Mouse (Mus musculus) left cerebral cortex, postnatal 25 days (tissue): ENCODE data around the gene Fanci. TPM values are rescaled to one million over a fixed set of nuclear protein-coding genes. Genes with fewer than 3 reads are reported as not detected.

Experiments
- DNase-seq, 2 experiments: peaks; one replicate each; pipeline ENCODE4 v3.0.0; 2022; ENCODE audit warnings: low spot score in 2 of 2, mixed read lengths in 1 of 2
- intact Hi-C: fragments of 180-260 bp; cut with DNase I; formaldehyde crosslinking; loops from one replicate; pipeline ENCODE4 v1.15.1; 2025
- total RNA-seq, 2 experiments: library from RNA; stranded (reverse); gene quantifications; 2 replicates each; pipeline ENCODE4 v1.2.3; 2021

Fanci gene
- total RNA-seq, 2 experiments from 2014 or later: 0.57 to 0.92 TPM

DNA sequence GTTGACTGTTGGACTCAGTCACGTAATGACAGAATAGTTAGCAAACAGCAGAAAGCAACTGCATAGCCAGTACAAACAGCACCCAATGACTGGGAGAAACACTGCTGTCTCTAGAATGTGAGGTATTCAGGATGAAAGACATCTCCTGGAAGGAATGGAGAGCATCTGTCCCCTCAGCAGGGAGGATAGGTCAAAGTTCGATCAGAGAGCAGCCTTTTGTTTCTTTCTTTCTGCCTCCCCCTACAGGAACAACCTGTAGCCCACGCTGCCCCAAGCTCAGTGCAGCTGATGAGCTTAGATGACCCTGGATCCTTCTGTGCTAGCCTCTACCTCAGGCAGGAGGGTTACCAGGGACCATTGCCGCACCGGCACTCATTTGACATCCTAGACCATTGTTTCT, 36.5 kb downstream of the Fanci start:
- no peak for DNase-seq
- intact Hi-C loops: no loop called here

DNA sequence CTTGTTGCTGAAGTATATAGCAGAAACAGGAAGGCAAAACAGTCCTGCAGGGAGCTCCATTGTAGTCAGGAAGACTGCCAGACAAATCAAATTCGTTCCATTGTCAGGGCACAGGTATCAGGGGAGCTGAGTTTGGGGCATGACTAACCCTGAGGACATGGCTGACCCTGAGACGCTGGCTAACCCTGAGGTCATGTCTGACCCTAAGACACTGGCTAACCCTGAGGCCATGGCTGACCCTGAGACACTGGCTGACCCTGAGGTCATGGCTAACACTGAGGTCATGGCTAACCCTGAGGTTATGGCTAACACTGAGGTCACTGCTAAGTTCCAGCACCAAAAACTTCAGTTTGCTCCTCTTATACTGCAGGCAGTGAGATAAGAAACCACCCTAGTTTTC, 48.3 kb downstream of the Fanci start:
- no peak for DNase-seq
- intact Hi-C loops: no loop called here

DNA sequence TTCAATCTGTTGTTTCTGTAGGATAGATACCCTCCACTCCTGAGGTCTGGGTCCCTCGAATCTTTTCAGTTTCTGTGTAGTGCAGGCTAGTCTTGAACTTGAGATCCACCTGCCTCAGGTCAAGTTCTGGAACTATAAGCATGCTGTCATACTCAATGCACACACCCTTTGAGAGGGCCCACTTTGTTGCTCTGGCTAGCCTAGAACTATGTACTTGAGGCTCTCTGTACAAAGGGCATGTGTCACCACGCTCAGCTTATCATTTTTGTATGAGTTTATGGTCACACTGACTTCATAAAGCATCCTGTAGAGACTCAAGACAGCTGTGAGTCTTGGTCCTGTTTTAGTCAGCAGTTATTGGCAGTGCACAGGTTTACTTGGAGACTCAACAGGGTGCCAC, 55.3 kb downstream of the Fanci start:
- no peak for DNase-seq
- intact Hi-C loops: no loop called here

DNA sequence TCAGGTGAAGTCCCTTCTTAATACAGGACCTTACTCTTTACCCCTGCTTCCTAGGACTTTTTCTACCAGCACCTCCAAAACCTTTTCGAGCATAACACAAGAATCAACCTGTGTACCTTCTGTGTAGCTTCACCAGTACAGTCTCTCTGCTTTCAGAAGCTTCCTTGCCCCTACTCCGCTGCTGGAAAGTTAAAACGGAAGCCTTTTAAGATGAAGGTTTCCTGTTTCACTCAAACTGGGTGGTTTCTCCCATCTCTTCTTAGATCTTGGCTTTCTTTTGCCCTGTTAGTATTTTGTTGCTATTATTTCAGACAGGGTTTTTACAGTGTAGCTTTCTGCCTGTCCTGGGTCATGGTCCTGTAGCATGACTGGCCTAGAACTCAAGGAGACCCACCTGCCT, 55.8 kb downstream of the Fanci start:
- intact Hi-C loops: no loop called here
- no peak for DNase-seq

DNA sequence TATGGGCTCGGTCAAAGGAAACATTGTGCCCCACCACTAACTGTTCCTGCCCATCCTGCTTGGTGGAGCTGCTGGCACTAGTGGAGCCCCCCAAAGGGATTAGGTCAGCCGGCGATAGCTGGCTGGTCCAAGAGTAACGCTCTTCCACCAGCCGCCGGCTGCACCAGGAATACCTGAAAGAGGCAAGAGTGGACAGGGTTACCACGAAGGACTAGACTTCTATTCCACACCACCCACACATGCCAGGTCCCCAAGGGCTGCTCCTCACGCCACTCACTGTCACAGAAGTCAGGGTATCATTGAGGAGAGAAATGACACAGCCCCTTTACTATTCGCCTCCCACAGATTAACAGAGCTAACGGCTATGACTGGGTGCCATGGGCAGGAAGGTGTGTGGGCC, 70.0 kb downstream of the Fanci start:
- intact Hi-C loops: loop anchor here (10.0 kb wide), 1 partner anchor 187 kb away; the partner anchor contains the start of gene Abhd2
- no peak for DNase-seq

DNA sequence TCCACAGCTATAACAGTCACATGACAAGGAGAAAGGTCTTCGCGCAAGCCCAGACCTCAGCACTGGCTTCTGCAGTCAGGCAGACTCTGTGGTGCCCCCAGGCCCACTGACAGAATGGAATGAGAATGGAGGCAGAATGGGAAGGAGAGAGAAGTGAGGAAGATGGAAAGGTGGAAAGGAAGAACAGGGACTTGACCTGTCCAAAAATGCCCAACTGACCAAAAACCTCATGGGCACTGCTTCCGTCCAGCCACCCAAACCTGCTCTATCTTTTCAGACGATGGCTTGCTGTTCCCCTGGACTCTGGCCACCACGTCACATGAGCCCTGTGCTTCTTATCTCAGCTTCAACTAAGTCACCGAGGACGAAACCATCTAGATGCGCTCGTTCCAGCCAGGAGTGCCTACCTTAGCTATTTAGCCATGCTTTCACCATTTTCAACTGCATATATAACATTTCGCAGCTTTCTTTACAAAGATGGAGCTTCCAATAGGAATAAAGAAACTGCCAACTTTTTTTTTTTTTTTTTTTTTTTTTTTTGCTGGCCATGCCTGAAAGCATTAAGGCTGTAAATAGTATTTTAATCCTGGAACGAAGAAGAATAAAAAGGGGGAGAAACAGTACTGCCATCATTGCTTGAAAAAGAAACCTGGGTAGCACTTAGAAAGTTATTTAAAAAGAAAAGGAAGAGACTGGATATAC, 71.8 kb downstream of the Fanci start:
- DNase-seq: no peak
- intact Hi-C loops: loop anchor here (10.0 kb wide), 1 partner anchor 189 kb away; the partner anchor contains the start of gene Abhd2

DNA sequence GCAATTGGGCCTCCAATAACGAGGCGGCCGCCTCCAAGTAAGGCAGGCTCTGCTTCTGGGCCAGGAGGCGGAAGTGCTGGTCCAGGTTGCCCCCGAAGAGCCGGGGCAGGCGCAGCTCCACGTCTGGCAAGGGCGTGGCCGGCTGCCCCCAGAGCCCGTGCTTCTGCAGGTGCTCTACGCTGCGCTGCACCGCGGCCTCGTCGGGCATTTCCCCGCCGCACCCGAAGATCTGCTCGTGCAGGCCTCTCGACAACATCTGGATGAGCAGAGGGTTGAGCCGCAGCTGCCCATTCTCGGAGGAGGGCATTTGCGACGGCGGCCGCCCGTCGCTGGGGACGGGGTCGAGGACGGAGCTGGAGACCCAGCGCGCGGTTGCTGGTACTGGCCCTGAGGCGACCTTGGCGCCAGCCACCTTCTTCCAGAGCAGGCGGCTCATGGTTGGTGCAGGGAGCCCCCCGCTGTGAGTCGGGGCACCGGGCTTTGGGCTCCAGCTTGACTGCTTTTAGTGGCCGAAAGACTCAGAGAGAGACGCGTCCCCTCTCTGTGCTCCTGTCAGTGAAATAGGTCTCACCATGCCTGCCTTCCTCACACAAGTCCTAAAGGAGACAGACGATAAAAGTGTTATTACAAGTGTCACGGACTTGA, 73.2 kb downstream of the Fanci start:
- DNase-seq: no peak
- intact Hi-C loops: loop anchor here (10.0 kb wide), 1 partner anchor 190 kb away; the partner anchor contains the start of gene Abhd2

DNA sequence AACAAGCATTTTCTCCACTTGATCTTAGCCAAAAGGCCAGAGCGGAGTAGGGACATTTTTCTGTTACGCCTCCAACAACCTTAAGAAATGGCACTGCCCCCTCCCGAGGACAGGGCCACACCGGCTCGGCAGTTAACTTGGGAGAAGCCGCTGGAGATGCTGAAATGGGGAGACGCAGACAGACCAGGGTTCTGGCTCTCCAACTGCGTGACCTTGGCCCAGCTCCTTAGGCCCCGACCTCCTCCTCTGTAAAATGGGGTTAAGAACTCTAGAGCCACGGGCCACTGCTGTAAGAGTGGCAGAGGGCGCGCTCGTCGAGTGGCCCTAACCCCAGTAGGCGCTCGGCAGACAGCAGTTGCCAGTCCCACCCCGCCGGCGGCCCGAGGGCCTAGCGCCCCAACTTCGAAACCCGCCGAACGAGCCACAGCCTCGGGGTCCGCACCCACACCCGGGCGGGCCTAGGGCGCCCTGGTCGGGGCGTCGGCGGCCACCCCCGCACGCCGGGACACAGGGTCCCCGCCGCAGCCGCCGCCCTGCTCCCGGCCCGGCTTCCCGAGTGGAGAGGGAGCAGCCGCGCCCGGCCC, 73.8 kb downstream of the Fanci start:
- intact Hi-C loops: loop anchor here (1.0 to 10.0 kb wide), 2 partner anchors 73 to 191 kb away; partner anchors contain the start of gene Abhd2
- DNase-seq: peak; percentile 38 to 59

DNA sequence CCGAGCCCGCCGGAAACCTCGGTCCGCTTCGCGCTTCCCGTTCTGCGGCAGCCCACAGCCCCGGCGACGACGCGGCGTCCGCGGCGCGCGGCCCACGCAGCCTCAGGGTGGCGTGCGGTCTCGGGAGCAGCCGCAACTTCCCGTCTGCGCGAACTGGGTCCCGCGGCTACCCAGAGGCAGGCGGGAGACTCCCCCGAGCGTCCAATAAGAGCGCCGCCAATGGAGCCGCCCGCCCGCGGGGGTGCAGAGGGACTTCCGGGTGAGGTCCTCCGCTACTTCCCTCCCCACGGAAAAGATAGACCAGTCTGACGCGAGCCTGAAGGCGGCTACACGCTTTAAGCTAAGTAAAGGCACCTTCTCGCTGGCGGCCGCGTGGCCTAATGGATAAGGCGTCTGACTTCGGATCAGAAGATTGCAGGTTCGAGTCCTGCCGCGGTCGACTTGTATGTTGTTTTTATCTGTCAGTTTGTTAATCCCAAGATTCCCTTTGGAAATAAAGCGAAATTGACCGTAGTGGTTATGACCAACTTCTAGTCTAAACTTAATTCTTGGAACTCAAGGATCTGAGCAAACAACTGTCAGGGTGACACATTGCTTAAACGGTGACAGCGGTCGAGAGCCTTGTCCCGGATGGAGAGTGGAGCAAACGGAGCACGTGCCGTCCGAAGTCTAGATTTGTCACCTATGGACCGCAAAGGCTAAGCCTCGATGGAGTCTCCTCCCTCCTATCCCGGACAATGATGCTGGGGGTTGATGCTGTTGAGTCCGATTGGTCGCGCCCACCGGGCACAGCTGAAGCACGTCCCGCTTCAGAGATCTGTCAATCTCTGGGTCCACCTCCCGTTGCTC, 74.5 kb downstream of the Fanci start, which contains the start of gene Polg:
Gene Polg (minus strand): TSS at position 310 of the 849 bp plus-strand sequence.
- peak; percentile 99 to 100 for DNase-seq
- intact Hi-C loops: loop anchor here (1.0 to 10.0 kb wide), 2 partner anchors 74 to 191 kb away; partner anchors contain the start of gene Abhd2

DNA sequence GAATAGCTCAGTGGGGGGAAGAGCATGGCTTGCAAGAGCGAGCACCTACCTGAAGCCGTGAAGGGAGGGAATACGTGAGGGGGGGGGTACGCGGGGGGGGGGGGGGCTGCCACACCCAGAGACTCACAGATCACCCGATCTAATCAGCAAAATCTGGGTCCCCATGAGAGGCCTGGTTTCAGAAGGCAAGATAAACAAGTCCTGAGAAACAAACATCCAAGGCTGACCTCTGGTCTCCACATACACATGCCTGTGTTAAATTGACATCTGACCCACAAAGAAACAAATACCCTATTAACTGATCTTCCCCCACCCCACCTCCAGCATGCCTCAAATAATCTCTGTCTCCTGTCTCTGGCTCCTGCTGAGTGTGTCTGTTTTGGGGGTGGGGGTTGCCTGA, 76.2 kb downstream of the Fanci start:
- DNase-seq: no peak

DNA sequence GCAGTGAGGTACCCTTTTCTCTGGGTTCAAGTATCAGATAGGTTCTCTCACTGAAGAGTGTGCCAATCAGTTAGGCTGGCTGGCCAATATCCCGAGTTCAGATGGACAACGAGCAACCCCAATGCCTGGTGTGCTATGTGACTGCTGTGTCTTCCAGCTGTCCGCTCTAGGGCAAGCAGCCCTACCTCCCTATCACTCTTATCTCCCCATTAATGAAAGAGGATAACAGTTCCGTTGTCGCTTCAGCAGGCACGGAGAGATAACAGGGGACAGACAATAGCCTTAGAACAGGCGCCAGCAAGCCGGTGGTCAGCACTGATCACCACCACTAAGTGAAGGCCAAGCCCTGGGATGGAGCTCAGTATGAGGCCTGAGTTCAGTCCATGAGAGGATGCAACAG, 77.3 kb downstream of the Fanci start:
- no peak for DNase-seq
- intact Hi-C loops: loop anchor here (10.0 kb wide), 1 partner anchor 194 kb away; the partner anchor contains the start of gene Abhd2

More for the DNA sequence above, 76.2 kb downstream of the Fanci start:
- intact Hi-C loops: loop anchor here (10.0 kb wide), 1 partner anchor 193 kb away; the partner anchor contains the start of gene Abhd2

DNA sequence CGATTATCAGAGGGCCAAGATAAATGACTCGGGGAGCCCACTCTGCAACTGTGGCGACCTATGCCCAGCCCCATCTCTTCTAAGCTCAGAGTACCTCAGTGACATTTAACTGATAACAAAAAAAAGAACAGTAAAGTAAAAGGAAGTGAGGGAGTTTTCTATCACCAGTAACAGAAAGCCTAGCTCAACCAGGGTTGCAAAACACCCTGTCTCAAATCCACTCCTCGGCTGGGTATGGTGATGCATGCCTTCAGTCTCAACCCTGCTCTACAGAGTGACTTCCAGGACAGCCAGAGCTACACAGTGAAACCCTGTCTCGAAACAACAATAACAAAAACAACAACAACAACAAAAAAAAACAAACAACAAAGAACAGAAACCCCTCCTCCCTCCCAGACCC, 78.0 kb downstream of the Fanci start:
- intact Hi-C loops: loop anchor here (5.0 to 10.0 kb wide), 2 partner anchors 97 to 195 kb away; partner anchors contain the start of gene Abhd2

DNA sequence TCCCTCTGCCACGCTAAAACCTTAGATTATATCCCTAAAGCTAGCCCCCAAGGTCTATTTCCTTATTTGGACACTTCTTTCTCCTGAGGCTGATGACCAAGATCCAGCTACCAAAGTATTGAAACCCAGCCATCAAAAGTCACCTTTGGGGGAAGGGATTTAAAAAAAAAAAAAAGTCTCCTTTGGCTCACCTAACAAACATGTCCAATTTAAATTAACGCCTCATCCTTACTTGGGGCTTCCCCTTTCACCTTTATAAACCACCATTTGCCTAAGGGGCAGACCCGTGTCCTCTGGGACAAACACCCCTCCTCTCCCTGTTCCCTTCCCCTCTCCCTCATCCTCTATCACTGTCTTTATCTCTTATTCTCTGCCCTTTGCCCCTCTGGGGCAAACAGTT, 79.0 kb downstream of the Fanci start:
- intact Hi-C loops: loop anchor here (5.0 kb wide), 1 partner anchor 98 kb away; no protein-coding TSS in a partner anchor
- no peak for DNase-seq

More for the DNA sequence above, 78.0 kb downstream of the Fanci start:
- no peak for DNase-seq

DNA sequence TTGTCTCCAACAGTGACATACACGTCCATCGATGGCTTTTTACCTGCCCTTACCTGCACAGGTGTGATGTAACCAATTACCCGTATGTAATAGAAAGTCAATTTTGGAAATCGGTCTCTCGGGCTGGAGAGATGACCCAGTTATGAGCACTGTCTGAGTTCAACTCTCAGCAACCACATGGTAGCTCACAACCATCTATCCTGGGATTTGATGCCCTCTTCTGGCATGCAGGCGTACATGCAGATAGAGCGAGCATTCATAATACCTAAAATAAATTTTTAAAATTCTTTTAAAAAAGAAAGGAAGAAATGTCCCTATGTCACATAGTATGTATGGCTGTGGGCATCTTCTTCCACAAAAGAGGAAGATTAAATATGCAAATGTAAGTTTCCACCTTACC, 79.7 kb downstream of the Fanci start:
- no peak for DNase-seq
- intact Hi-C loops: loop anchor here (5.0 kb wide), 1 partner anchor 99 kb away; no protein-coding TSS in a partner anchor

DNA sequence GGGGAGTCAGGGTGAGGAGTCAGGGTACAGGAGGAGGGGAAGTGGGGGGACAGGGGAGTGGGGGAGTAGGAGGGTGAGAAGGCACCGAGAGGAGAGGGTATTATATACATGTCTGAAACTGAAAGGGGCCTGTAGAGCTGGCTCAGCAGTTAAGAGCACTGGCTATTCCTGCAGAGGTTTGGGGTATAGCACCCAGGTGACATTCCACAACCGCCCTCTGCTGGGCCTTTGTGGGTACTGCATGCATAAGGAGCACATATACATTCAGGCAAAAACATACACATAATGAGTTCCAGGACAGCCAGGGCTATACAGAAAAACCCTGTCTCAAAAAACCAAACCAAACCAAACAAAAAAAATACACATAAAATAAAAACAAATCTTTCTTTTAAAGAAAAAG, 81.1 kb downstream of the Fanci start:
- DNase-seq: no peak
- intact Hi-C loops: loop anchor here (5.0 kb wide), 1 partner anchor 100 kb away; no protein-coding TSS in a partner anchor

DNA sequence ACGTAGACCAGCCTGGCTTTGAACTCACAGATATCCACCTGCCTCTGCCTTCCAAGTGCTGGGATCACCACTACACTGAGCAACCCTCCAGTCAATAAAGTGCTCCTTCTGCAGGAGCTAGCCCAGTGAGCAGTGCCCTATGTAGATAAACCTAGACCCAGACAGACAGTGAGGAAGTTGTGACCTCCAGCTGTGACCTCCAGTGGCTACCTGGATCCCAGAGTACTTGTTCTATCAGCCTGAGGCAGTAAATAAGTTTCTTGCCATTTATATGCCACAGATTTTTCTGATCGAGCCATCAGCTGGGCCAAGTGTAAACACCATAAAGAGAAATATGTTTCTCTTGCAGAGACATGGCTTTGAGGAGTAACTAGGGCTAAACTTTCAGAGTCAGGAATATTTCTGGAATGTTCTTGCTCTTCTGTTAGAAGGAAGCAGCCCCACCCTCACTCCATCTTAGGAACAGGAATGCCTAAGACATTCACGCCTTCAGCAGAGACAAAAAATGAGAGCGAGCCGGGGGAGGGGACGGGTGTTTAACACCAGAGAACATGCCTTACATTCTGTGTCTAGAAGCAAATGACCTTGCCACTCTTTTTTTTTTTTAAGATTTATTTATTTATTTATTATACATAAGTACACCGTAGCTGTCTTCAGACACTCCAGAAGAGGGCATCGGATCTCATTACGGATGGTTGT, 81.9 kb downstream of the Fanci start:
- intact Hi-C loops: loop anchor here (5.0 kb wide), 1 partner anchor 101 kb away; no protein-coding TSS in a partner anchor
- no peak for DNase-seq

DNA sequence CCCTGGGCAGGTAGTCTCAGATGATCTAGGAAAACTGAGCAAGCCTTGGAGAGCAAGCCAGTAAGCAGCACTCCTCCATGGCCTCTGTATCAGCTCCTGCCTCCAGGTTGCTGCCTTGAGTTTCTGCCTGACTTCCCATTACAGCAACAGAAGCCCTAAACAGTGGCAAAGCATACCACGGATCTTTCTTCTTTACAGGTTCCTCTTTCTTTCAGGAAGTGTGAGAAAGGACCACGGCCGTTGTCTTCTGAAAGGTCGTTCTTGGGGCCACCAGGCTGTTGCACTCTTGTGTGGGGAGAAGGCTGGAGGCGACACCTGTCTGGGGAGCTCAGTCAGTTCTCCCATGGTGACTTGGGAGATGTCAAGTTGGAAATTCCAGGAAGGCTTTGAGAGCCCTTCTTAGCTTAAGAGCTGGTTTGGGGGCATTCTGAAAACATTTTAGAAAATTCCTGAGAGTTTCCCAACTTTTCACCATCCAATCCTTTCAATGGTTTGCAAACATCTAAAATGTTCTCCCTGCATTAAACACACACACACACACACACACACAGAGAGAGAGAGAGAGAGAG, 83.2 kb downstream of the Fanci start:
- DNase-seq: no peak
- intact Hi-C loops: loop anchor here (5.0 kb wide), 1 partner anchor 103 kb away; no protein-coding TSS in a partner anchor

DNA sequence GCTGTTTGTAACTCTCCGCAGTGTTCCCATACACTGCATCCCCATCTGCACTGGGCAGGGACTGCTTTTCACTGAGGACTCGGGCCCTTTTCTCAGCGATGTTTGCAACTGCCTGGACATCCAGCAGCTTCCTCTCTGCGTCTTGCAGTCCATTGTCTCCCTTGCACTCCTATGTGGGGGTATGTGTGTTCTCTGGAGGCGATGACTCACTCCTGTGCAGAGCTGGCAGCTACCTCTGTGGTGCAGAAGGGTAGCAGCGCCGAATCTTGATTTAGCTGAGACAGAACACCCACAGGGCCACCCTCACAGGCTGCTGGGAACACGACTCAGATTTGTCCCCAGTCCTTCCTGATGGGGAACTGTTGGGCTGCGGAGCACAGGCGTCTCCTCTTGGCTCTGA, 94.8 kb downstream of the Fanci start:
- DNase-seq: peak; percentile 80 to 97
- intact Hi-C loops: no loop called here
